Mouse (Mus musculus) limb, embryonic 14.5 days (tissue): ENCODE results near the gene Zdhhc19. TPM values are rescaled to one million over a fixed set of nuclear protein-coding genes. Genes with fewer than 3 reads are reported as not detected.

Experiments used
- ATAC-seq: fragments of 200-750 bp; cut with Nextera tagmentation; 2 replicates; pipeline ENCODE4 v1.8.0; 2017; ENCODE audit warnings: low read depth, moderate number of reproducible peaks, moderate TSS enrichment; ENCODE audit not compliant: low FRiP score
- DNase-seq: peaks from one replicate; pipeline ENCODE4 v3.0.0-alpha.2; 2015; ENCODE audit warnings: low spot score
- H3K27ac ChIP-seq: fragments of 300-500 bp; sonication (generic); replicated peaks from 2 replicates; pipeline ENCODE4 v1.5.1; 2014; ENCODE audit warnings: low read depth, mild to moderate bottlenecking, low read length, moderate library complexity, mixed read lengths
- H3K27me3 ChIP-seq: fragments of 300-500 bp; sonication (generic); 2 replicates; pipeline ENCODE4 v1.6.1; 2014; ENCODE audit warnings: low read length, mixed read lengths; ENCODE audit not compliant: control insufficient read depth, insufficient read depth
- H3K36me3 ChIP-seq: fragments of 300-500 bp; sonication (generic); 2 replicates; pipeline ENCODE4 v1.6.1; 2014; ENCODE audit warnings: mild to moderate bottlenecking, low read length, moderate library complexity, mixed read lengths; ENCODE audit not compliant: control insufficient read depth, insufficient read depth
- H3K4me1 ChIP-seq: fragments of 300-500 bp; sonication (generic); 2 replicates; pipeline ENCODE4 v1.6.1; 2014; ENCODE audit warnings: antibody characterized with exemption, low read length, mixed read lengths; ENCODE audit not compliant: control insufficient read depth, insufficient read depth
- H3K4me2 ChIP-seq: fragments of 300-500 bp; sonication (generic); replicated peaks from 2 replicates; pipeline ENCODE4 v1.6.1; 2014; ENCODE audit warnings: low read depth, mild to moderate bottlenecking, low read length, moderate library complexity; ENCODE audit not compliant: severe bottlenecking
- H3K4me3 ChIP-seq: fragments of 300-500 bp; sonication (generic); replicated peaks from 2 replicates; pipeline ENCODE4 v1.5.1; 2014; ENCODE audit warnings: low read length
- H3K9ac ChIP-seq: fragments of 300-500 bp; sonication (generic); 2 replicates; pipeline ENCODE4 v1.6.1; 2014; ENCODE audit warnings: mild to moderate bottlenecking, low read depth, low read length, moderate library complexity; ENCODE audit not compliant: severe bottlenecking
- H3K9me3 ChIP-seq: fragments of 300-500 bp; sonication (generic); 2 replicates; pipeline ENCODE4 v1.6.1; 2016; ENCODE audit warnings: low read length; ENCODE audit not compliant: control insufficient read depth
- POLR2A ChIP-seq: fragments of 200-500 bp; IDR thresholded peaks from 2 replicates; pipeline ENCODE4 v1.8.0; 2012; ENCODE audit warnings: inconsistent platforms, mild to moderate bottlenecking, moderate library complexity, borderline replicate concordance; ENCODE audit not compliant: insufficient read depth, insufficient read length; ENCODE audit errors: extremely low read depth
- WGBS: fragments of 180-500 bp; shearing (Covaris S2); extraction: QIAGEN DNeasy Blood & Tissue Kit; methylation state at CpG from one replicate; pipeline ENCODE4 v1.1.7; 2014; 5-methylcytosine and 5-hydroxymethylcytosine counted together
- polyA plus RNA-seq, 2 experiments: library from polyadenylated mRNA; depleted of rRNA in 1 of 2; stranded (reverse) in 1 of 2; unstranded in 1 of 2; fragments of >200 nt; fragmentation: Nextera tagmentation in 1 of 2; extraction: Ambion mirVana in 1 of 2; gene quantifications; 2 replicates each; pipeline versions ENCODE4 v1.2.1 to v1.2.3; 2012 to 2014

The Zdhhc19 gene
- polyA plus RNA-seq, 2 experiments = not detected

GRCm38 (mm10) chr16:32513948-32514347, 17.9 kb downstream of the Zdhhc19 start:
- WGBS = 95% methylated on average over 6 of the region's 6 CpGs
- TF ChIP-seq POLR2A = no peak
- H3K4me3 ChIP-seq = no peak overlapping the region
- no peak overlapping the region for H3K27ac ChIP-seq
- no peaks in the 10 kb centered on the region for H3K9me3 ChIP-seq
- H3K27me3 ChIP-seq = no peaks in the 10 kb centered on the region
- H3K4me2 ChIP-seq = no peak overlapping the region
- H3K4me1 ChIP-seq = peaks cover 27% of the 10 kb centered on the region
- no peak overlapping the region for H3K9ac ChIP-seq
- no peaks in the 10 kb centered on the region for H3K36me3 ChIP-seq
- DNase-seq (no peak), ATAC-seq (no peak)

DNA sequence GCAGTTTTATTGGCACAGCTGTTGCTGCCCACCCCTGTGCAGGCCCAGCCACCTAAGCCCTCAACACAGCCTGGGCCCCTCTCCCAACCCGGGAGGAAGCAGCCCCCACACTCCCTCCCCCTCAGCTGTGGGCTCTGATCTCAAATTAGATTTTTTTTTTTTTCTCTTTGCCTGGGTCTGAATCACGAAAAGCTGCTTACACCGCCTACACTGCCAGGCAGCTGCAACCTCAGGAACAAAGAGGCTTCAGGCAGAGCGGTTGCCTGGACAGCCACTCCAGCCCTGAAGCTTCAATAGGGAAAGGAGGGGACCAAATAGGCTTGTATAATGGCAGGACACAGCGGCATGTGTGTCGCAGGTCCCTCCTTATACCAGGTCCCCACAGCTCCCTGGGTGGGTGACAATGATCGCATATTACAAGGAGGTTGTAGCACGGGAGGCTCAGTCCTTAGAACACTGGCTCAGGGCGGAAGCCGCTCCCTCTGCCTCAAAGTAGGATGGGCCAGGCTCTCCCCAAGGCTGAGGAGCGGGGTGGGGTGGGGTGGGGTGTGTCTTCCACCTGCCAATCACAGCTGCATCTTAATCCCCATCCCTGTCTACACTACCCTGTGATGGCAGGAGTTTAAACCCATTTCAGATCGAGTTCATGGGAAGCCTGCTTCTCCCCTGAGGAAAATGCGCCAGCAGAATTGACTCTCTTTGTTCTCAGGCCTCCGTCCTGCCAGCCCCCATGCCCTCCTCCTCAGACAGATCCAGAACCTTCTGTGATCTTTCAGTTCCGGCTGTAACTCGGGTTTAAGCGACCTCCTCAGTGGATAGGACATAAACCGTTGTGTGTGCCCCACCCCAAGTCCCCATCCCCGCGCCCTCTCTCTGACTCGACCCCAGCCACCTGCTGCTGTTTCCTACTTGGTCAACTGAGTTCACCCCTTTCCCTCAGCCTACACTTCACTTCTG, 20.2 kb downstream of the Zdhhc19 start:
- ATAC-seq (peak; percentile 83), DNase-seq (peak; percentile 64)
- H3K4me3 ChIP-seq = peak overlapping the region; percentile 11; the same call in 1 of the 2 replicates
- H3K27ac ChIP-seq = peak overlapping the region; percentile 95
- peak overlapping the region; percentile 47 for H3K4me2 ChIP-seq
- peak overlapping the region; percentile 48 for H3K9ac ChIP-seq
- no peaks in the 10 kb centered on the region for H3K36me3 ChIP-seq
- peaks cover 20% of the 10 kb centered on the region for H3K4me1 ChIP-seq
- TF ChIP-seq POLR2A = peak; percentile 90; the same call in 1 of the 2 replicates
- no peaks in the 10 kb centered on the region for H3K9me3 ChIP-seq
- WGBS = 10% methylated on average over 21 of the region's 21 CpGs
- no peaks in the 10 kb centered on the region for H3K27me3 ChIP-seq

DNA sequence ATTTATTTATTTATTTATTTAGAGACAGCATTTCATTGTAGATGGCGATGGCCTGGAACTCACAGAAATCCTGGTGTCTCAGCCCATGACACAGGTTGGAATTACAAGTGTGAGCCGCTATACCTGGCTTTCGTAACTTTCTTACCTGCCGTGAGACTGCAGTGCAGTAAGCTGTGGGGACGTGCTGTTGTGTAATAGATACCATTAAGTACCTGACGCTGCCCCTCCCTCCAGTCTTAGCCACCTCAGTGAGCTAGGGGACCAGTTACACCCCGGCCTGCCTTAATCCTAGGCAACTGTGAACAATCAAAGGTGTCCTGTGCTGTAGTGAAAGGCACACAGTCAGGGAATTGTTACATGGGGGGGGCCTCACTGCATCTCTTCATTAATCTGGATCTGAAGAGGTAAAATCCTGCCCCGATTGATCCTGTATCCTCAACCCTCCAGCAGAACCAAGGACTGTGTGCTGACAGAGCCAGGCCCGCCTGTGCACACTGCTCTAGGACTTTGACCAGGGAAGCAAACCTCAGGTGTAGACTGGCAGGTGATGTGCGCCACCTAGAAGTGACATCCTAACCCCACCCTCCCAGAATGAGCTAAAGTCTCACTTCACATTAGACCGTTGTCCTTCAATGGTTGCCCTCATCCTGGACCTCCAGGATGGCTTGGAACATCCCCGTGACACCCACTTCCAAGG, 21.9 kb downstream of the Zdhhc19 start:
- H3K4me1 ChIP-seq = peaks cover 17% of the 10 kb centered on the region
- H3K9me3 ChIP-seq = no peaks in the 10 kb centered on the region
- TF ChIP-seq POLR2A = no peak
- 91% methylated on average over 12 of the region's 12 CpGs for WGBS
- H3K27me3 ChIP-seq = no peaks in the 10 kb centered on the region
- no peak overlapping the region for H3K9ac ChIP-seq
- no peak overlapping the region for H3K4me2 ChIP-seq
- no peak overlapping the region for H3K4me3 ChIP-seq
- DNase-seq (no peak), ATAC-seq (no peak)
- no peaks in the 10 kb centered on the region for H3K36me3 ChIP-seq
- H3K27ac ChIP-seq = no peak overlapping the region

GRCm38 (mm10) chr16:32519656-32520371, 23.7 kb downstream of the Zdhhc19 start:
- no peak overlapping the region for H3K9ac ChIP-seq
- no peaks in the 10 kb centered on the region for H3K27me3 ChIP-seq
- WGBS = 79% methylated on average over 15 of the region's 15 CpGs
- TF ChIP-seq POLR2A = no peak
- DNase-seq (no peak), ATAC-seq (no peak)
- H3K4me1 ChIP-seq = peaks cover 14% of the 10 kb centered on the region
- no peaks in the 10 kb centered on the region for H3K36me3 ChIP-seq
- no peak overlapping the region for H3K27ac ChIP-seq
- H3K4me2 ChIP-seq = no peak overlapping the region
- no peaks in the 10 kb centered on the region for H3K9me3 ChIP-seq
- H3K4me3 ChIP-seq = no peak overlapping the region

DNA sequence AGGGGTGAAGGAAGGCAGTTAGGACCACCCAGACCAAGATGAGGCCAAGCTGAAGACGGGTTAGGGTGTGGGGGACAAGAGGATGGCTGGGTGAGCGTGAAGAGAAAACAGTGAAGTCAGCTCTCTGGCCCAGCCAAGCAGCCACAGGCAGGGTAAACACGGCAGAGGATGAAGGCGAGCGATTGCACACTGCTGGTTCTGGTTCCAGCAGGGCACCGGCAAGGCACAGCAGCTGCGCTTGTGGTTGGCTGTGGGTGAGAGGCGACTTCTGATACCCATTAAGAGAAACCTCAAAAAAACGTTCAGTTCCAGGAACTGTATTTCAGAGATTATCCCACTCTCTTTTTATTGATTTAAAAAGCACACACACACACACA, 24.3 kb downstream of the Zdhhc19 start:
- H3K27me3 ChIP-seq = no peaks in the 10 kb centered on the region
- TF ChIP-seq POLR2A = no peak
- peaks cover 14% of the 10 kb centered on the region for H3K4me1 ChIP-seq
- no peak for DNase-seq
- no peak overlapping the region for H3K4me2 ChIP-seq
- WGBS = 40% methylated on average over 9 of the region's 9 CpGs
- H3K4me3 ChIP-seq = no peak overlapping the region
- H3K36me3 ChIP-seq = no peaks in the 10 kb centered on the region
- H3K9me3 ChIP-seq = no peaks in the 10 kb centered on the region
- no peak for ATAC-seq
- H3K9ac ChIP-seq = no peak overlapping the region
- 0 out of 2 replicates have a peak overlapping the region, but pooled peaks have one; percentile 8 for H3K27ac ChIP-seq
